Mouse (Mus musculus) spleen, adult 2 months (tissue): ENCODE results near the gene Sprr2a1.
"Not testable (repeated sequence)": the region's sequence is repeated elsewhere in the genome, so short reads cannot be mapped to it uniquely, and the experiment has no call there.

Experiments
- CTCF ChIP-seq: fragments of 200-500 bp; IDR thresholded peaks from 2 replicates; pipeline ENCODE4 v1.5.1; 2011; ENCODE audit warnings: mild to moderate bottlenecking, inconsistent platforms; ENCODE audit not compliant: insufficient read depth, insufficient read length, insufficient replicate concordance; ENCODE audit errors: extremely low read depth
- POLR2A ChIP-seq: fragments of 200-500 bp; IDR thresholded peaks from 2 replicates; pipeline ENCODE4 v1.6.1; 2011; ENCODE audit warnings: low read depth, low read length, inconsistent platforms

DNA sequence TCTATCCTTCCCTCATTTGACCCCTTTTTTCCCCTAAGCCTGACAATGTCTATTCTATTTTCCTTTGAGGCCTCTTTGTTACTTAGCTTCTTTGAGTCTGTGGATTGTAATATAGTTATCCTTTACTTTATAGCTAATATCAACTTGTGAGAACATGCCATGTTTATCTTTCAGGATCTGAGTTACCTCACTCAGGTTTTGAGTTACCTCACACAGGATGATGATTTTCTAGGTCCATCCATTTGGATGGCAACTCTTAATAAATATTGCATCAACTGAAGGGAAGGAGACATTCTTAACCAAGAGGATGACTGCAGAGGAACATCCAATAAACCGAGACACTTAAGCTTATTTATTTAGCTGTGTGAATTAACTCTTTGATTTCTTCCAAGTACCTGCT lies 3.5 kb upstream of the Sprr2a1 start:
- not testable (repeated sequence) for TF ChIP-seq CTCF, POLR2A
